Mouse (Mus musculus): ENCODE measurements around the gene Prss54.
"Not testable (repeated sequence)": the region's sequence is repeated elsewhere in the genome, so short reads cannot be mapped to it uniquely, and the experiment has no call there.

The Prss54 gene

DNA sequence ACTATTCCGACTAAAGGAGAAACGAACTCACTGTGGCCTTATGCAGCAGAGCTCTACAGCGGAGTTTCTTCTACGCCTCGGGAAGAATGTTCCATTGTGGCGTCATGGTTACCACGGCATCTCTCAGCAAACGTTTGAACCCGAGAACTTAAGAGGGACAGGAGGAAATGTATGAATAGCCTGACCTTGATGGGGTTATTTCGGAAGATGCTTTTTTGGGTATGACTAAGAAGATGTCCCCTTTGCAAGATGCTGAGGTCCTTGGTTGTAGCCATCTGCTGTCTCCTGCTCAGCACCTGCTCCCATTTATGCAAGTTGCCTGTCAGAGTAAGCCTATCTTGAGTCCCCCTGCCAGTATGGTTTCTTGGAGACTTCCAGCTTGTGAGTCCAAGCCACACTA, at the start of gene Prss54:
TSS of gene Prss54 (minus strand) at position 101 of the 400 bp plus-strand sequence.
- DNase-seq (ENCODE audit: low spot score in 2 of 2) = no peak

DNA sequence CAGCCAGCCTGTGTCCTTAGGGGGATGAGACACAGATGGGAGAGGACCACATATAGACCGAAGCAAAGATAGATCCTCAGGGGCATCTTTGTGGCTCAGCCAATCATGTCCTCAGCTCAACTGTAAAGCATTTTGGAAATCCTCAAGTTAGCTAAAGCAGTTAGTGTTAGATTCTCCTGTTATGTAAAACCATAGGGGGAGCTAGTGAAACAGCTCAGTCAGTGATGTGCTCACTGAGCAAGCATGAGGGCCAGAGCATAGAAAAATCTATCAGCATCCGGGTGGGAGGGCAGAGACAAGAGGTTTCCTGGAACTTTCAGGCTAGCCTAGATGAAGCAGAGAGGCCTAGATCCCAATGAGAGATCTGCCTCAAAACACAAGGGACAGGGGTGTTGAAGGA, 48.7 kb upstream of the Prss54 start:
- DNase-seq (ENCODE audit: low spot score in 2 of 2) = no peak

GRCm38 (mm10) chr8:95620046-95620445, 43.9 kb upstream of the Prss54 start:
- DNase-seq (ENCODE audit: low spot score in 2 of 2) = no peak

- no peak for DNase-seq (ENCODE audit: low spot score in 2 of 2)
These were observed 40.2 kb upstream of the Prss54 start for GRCm38 (mm10) chr8:95616383-95616782.

DNA sequence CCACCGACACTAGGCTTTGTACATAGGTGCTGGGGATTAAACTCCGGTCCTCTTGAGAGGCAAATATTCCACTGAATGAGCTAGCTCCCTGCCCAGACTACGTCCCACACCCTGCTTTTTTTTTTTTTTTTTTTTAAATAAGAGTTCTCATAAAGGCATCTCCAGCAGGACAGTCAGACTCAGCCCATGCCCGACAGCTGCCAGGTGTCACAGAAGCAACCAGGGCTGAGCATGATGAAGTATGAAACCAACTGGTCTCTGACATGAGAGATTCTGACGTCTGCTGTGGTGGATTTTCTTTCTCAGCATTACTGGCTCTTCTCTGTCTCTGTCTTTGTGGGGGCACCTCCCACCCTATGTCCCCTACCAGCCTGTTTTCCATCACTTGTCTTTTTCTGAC, 35.6 kb upstream of the Prss54 start:
- DNase-seq (ENCODE audit: low spot score in 2 of 2) = no peak

- DNase-seq (ENCODE audit: low spot score in 2 of 2) = no peak
These were observed 34.6 kb upstream of the Prss54 start for GRCm38 (mm10) chr8:95610749-95611148.

DNA sequence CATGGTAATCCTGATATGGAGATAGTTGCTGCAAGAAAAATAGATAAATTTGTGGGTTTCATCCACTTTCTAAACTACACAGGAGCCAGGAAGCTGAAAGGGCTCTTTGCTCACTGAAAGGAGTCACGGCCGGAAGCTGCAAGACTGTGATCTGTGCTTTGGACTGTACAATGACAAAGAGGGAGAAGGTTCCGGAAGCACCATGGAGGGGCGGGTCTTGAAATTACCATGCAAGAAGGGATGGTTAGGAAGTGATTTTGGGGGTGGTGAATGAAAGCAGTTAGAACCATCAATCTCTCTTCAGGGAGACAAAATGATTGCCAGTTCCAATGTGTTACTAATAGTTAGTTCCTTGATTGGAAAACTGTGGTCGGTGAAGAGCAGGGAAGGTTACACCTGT, 33.3 kb upstream of the Prss54 start:
- DNase-seq (ENCODE audit: low spot score in 2 of 2) = no peak

GRCm38 (mm10) chr8:95607210-95607609, 31.1 kb upstream of the Prss54 start:
- no peak for DNase-seq (ENCODE audit: low spot score in 2 of 2)

GRCm38 (mm10) chr8:95606509-95606908, 30.4 kb upstream of the Prss54 start:
- DNase-seq (ENCODE audit: low spot score in 2 of 2) = not testable (repeated sequence)

- no peak for DNase-seq (ENCODE audit: low spot score in 2 of 2)
These were observed 26.0 kb upstream of the Prss54 start for GRCm38 (mm10) chr8:95602168-95602567.

DNA sequence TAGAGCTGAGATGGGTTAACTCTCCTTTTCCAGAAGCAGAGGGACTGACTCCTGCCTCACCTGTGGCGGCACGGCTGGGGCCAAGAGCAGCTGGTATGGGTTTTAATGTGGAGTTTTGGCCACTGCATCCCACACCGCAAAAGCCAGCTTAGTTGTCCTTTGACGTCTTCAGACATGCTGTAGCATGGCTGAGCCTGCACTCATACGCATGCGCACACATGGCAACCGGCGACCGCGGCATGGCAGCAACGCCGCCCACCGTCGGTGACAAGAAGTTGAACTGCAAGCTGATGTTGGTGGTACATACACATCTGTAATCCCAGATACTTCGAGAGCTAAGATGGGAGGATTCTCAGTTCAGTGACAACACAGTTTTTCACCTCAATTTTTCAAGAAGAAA, 25.2 kb upstream of the Prss54 start:
- DNase-seq (ENCODE audit: low spot score in 2 of 2) = no peak

GRCm38 (mm10) chr8:95599861-95600260, 23.7 kb upstream of the Prss54 start:
- DNase-seq (ENCODE audit: low spot score in 2 of 2) = peak; percentile 10 to 26

- DNase-seq (ENCODE audit: low spot score in 2 of 2) = no peak
These were observed 20.7 kb upstream of the Prss54 start for GRCm38 (mm10) chr8:95596841-95597241.

DNA sequence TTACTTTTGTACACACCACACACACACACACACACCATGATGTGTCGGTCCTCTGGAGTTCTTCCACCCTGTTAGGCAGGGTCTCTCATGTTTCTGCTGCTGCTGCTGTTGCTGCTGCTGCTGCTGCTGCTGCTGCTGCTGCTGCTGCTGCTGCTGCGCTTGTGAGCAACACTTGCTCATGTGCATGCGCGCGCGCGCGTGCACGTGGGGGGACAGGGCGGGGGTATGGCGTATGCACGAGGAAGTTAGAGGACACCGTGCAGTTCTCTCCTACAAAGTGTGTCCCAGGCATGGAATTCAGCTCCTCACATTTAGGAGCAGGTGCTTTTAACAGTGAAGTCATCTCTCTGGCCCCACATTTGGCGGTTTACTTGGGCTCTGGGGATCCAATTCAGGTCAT, 19.0 kb upstream of the Prss54 start:
- DNase-seq (ENCODE audit: low spot score in 2 of 2) = no peak

- no peak for DNase-seq (ENCODE audit: low spot score in 2 of 2)
These were observed 17.6 kb upstream of the Prss54 start for GRCm38 (mm10) chr8:95593439-95594393.

DNA sequence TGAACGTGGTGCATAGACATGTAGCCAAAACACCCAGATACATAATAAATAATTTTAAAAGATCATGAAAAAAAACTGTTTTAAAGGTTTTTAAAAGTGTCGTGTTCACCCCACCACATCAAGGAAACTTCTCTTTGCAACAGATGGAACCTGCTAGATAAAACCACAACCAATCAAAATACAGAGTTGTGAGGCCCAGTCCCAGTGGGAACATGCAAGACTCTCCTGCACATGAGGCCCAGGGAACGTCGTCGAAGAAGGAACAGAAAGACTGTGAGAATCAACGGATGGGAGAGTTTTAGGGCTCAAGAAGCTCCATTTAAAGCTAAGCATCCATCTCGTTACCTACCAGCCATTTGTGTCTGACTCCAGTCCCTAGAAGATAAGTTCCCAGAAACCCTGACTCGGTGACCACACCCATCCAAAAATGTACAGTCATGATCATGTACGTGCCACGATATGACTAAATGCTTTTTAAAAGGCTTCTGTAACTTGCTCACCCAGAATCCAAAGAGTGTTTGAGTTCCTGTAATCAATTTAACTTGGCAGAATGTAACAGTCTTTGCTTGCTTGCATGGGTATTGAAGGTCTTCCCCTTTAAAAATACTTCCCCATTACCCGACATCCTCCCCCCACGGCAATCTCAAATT, 16.1 kb upstream of the Prss54 start:
- DNase-seq (ENCODE audit: low spot score in 2 of 2) = no peak

DNA sequence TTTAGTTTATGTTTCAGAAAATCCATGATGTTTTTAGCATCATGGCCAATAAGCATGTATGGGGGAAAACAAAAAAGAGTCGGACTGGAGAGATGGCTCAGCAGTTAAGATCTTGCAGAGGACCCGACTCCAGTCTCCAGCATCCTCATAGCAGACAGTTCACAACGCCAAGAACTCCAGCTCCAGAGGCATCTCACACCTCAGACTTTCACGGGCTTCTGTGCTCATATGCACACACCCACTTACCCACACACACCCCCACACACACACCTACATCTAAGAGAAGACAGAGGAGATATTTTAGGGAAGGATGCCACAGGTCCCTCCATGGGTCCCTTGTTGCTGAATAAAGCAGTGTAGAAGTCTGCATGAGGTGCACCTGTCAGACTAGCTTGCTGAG, 14.4 kb upstream of the Prss54 start:
- DNase-seq (ENCODE audit: low spot score in 2 of 2) = no peak

GRCm38 (mm10) chr8:95589282-95589681, 13.1 kb upstream of the Prss54 start:
- no peak for DNase-seq (ENCODE audit: low spot score in 2 of 2)

DNA sequence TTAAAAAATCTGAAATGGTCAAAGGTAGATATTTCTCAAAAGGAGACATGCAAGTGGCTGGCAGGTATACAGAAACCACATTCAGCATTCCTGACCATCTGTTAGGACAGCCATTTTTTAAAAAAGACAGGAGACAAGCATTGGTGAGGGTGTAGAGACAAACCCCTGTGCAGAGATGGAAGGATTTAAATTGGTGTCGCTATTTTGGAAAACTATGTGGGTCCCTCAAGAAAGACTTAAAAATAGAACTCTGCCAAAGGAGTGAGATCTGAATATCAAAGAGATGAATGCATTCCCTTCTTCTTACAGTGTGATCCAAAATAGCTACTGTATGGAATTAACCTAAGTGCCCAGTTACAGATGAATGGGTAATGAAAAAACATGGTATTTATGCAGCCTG, 11.2 kb upstream of the Prss54 start:
- no peak for DNase-seq (ENCODE audit: low spot score in 2 of 2)

DNA sequence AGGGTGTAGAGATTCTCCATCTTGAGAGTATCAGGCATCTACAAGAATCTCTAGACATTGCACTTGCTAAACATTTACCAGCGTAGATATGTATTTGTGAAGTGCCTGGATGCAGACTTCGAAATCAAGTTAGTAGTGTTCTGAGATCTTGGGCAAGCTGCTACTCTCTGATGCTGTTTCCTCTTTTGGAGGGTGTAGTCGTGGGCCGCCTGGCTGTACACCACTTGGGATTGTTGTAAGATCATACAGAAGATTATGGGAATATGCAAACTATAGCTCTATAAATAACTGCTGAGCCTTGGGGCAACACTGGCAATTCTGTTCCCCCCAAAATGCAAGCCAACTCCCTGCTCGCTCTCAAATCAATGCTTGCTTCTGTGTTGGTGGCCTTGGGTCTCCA, 3.0 kb downstream of the Prss54 start:
- no peak for DNase-seq (ENCODE audit: low spot score in 2 of 2)

DNA sequence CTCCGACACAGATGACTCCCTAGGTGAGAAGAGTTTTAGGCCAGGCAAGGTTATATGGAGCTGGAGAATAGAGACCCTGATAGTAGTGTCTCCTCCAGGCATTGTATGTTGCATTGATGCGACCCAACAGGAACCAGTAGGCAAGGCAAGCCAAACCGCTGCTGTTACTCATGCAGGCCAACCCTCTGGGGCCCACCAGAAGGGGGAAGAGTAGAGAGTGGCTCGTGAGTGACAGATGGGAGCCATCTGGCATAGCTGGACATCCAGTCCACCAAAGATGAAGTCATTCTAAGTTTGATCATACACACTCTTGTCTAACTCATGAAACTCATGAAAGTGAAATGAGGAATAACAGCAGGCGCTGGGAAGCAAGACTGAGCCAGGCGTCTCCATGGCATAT, 9.3 kb downstream of the Prss54 start:
- DNase-seq (ENCODE audit: low spot score in 2 of 2) = no peak

GRCm38 (mm10) chr8:95566217-95566616, 9.9 kb downstream of the Prss54 start:
- no peak for DNase-seq (ENCODE audit: low spot score in 2 of 2)

DNA sequence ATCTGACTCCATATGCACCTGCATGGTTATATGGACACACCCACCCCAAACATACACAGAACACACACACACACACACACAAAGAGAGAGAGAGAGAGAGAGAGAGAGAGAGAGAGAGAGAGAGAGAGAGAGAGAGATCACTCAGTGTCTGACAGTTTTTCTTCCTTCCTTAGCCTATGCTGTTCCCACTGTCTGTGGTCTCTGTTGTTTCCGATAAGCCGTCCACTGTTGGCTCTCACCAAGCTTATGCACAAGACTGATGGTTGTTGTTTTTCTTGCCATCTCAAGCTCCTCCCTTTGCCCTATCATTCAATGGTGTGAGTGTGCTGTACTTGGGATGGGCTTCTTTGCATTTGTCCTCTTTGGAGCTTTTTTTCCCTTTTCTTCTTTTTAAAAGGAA, 20.2 kb downstream of the Prss54 start:
- no peak for DNase-seq (ENCODE audit: low spot score in 2 of 2)
